Mouse (Mus musculus): ENCODE data around the gene Gltpd2.
"Not testable (repeated sequence)": the region's sequence is repeated elsewhere in the genome, so short reads cannot be mapped to it uniquely, and the experiment has no call there.

Gene Gltpd2

DNA sequence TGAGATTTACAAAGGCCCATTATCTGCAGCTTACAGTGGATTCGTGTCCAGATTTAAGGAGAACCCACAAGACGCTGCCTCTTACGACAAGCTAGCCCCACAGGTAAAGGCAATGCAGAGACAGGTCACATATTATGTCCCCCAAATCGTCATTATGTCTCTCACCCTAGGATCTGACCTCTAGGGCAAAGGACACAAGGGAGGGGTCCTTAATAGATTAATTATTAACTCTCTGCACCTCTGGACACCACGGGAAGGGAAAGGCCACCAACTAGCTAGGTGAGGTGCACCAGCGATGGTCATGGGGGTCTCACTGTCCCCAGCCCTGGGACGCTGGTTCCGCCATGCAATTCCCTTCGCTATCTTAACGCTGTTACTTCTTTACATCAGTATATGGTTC lies at the start of gene Gltpd2:
TSS of gene Gltpd2 (plus strand) at position 274 of the 400 bp plus-strand sequence.
- DNase-seq (ENCODE audit: low spot score in 2 of 2), result no peak

DNA sequence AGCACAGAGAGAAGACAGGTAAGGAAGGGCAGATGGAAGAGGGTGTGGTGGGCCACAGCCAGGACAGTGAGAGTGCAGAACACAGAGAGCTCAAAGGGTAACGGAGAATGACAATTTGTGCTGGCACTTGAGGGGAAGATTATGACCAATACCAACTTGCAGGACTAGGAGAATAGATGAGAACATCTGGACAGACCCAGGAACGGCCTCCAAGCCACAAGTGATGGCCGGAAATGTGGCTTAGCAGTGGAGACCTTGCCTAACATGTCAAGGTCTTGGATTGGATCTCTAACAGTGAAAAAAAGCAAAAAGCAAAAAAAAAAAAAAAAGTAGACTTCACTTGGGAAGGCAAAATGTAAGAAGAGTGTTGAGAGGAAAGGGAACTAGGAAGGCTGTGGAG lies 49.2 kb upstream of the Gltpd2 start:
- DNase-seq (ENCODE audit: low spot score in 2 of 2), result no peak

DNA sequence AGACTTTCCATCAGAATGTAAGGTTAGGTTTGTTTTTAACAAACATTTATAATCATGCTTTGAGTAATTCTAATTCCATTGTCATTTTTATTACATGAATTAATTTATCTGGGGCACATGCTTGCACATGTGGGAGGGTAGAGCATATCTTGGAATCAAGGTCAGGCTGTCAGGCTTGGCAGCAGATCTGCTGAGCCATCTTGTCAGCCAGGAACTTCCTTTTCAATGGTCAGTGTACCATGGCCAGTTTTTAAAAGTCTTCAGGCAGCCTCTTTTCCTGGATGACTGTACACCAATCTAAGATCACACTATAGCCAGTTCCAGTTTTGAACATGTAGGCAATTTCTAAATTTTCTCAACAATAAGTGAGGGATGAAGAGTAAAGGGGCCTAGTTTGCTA lies 46.3 kb upstream of the Gltpd2 start:
- no peak for DNase-seq (ENCODE audit: low spot score in 2 of 2)

DNA sequence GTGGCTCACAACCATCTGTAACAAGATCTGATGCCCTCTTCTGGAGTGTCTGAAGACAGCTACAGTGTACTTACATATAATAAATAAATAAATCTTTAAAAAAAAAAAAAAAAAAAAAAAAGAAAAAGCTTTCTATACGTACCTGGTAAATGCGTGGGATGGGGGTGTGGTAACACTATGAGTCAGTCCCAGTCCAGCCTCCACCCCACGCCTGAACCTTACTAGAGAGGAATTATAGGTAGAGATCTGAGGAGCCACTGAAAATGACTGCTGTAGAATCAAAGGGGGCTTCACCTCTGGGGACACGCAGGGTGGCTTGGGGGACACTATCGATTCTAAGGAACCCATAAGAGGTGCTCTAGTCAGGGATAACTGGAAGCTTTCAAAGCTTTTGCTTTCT lies 45.7 kb upstream of the Gltpd2 start:
- not testable (repeated sequence) for DNase-seq (ENCODE audit: low spot score in 2 of 2)

DNA sequence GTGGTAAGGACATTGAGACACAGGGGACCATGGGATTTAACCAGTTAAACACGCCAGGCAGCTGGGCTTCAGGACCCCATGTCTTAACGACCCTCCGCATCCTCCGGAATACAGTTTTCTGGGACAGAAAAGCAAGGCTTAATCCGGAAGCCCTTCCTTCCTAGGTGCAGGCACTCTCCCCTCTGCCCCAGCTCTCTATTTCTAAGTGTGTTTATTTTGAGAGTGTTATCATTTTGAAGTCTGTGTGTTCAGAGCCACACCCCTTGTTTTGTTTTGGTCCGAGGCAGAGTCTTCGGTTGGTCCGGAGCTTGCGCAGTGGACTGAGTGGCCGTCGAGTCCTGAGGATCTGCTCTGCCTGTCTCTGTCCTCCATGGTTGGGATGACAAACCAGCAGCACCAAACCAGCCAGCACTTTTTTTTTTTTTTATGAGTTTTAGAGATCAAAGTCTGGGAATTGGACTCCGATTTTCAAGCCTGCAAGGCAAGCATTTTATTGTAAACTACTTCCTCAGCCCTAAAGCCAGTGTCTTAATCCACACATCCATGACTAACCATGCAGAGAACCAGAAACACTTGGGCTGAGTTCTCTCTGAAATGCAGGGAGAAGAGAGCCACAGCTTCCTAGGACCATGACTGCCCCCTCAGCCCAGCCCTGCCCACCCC lies 44.0 kb upstream of the Gltpd2 start:
- no peak for DNase-seq (ENCODE audit: low spot score in 2 of 2)

DNA sequence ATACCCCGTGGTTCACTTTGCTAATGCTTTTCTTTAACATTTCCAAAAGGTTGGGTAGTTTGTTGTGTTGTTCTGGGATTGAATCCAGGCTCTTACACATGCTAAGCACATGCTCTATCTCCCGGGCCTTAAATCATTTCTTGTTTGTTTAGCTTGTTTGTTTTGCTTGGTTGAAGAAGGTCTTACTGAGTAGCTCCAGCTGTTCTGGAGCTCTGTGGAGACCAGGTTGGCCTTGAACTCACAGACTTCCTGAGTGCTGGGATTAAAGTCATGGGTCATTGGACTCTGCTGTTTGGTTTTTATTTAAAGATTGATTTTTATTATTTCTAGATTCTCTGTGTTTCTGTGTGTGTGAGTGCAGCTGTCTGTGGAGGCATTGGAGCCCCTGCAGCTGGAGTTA lies 33.5 kb upstream of the Gltpd2 start:
- no peak for DNase-seq (ENCODE audit: low spot score in 2 of 2)

- DNase-seq (ENCODE audit: low spot score in 2 of 2), result no peak
Observed at GRCm38 (mm10) chr11:70487816-70488215, 31.2 kb upstream of the Gltpd2 start.

- DNase-seq (ENCODE audit: low spot score in 2 of 2), result no peak
Observed at GRCm38 (mm10) chr11:70489138-70489537, 29.9 kb upstream of the Gltpd2 start.

DNA sequence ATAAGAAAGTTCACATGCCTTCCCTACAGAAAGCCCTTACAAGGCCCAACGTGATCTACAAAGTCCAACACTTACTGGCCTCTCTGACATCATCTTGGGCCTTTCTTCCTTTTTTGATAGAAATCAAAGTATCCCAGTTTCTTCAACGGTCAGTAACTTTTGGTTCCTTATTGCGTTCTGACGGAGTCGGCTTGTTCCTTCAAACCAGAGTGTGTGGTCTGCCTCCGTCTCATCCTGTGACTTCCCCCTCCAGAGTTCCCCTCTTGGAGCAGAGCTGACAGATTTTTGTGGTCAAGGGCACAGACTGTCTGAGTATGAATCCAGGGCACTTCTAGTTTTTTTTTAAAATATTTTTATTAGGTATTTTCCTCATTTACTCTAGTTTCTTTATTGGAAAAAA lies 29.3 kb upstream of the Gltpd2 start:
- DNase-seq (ENCODE audit: low spot score in 2 of 2), result no peak

DNA sequence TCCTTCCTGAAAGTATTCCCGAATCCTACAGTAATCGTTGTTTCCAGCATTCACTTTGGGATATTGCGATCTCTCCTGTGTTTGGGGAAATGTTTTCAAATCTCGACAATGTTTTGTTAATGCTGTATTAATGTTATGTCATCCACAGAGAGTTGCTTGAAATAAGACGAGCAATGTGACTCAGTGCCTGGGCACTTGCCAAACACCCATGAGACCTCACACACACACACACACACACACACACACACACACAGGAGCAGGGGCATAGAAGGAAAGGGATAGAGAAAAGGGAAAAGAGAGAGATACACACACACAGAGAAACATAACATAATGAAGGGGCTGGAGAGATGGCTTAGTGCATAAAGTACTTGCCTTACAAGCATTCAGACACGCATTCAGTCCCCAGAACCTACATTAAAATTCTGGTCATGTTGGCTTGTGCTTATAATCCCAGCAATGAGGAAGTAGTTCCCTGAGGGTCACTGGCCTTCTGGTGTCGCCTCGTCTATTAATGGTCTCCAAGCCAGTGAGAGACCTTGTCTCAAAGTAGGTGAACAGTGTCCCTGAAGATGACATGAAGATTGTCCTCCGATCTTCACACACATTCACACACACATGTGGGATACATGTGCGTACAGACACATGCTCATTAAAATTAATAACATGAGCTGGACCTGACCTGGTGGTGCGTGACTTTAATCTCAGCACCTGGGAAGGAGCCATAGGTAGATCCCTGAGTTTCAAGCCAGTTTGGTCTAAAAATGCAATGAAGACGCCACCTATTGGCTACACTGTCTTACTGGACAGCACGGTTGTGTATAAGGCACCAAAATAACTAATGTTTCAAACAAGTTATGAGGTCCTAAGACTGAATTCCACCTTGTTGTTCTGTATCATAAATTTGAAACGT lies 19.2 kb upstream of the Gltpd2 start:
- DNase-seq (ENCODE audit: low spot score in 2 of 2), result no peak

GRCm38 (mm10) chr11:70500476-70500812 lies 18.6 kb upstream of the Gltpd2 start:
- no peak for DNase-seq (ENCODE audit: low spot score in 2 of 2)

- DNase-seq (ENCODE audit: low spot score in 2 of 2), result no peak
Observed at GRCm38 (mm10) chr11:70502018-70502417, 17.0 kb upstream of the Gltpd2 start.

GRCm38 (mm10) chr11:70504970-70505369 lies 14.0 kb upstream of the Gltpd2 start, which contains the start of gene Tm4sf5:
TSS of gene Tm4sf5 (plus strand) at chr11:70505244.
- DNase-seq (ENCODE audit: low spot score in 2 of 2), result no peak

DNA sequence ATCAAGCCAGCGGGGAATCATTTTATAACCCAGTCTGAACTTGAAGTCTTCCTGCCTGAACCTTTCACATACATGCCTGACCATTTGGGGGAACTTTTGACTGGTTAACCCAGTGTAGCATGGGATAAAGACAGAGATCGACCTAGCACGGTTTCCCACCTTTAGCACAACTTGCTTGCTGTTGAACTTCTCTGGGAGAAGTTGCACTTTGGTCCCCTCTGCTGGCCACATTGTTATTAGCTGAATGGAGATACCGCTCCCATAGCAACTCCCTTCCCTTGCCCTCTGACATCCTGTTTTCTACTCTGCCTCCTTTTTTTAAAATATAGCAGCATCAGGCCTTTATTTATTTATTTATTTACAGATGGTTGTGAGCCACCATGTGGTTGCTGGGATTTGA lies 12.6 kb upstream of the Gltpd2 start:
- peak; percentile 79 to 85 for DNase-seq (ENCODE audit: low spot score in 2 of 2)

DNA sequence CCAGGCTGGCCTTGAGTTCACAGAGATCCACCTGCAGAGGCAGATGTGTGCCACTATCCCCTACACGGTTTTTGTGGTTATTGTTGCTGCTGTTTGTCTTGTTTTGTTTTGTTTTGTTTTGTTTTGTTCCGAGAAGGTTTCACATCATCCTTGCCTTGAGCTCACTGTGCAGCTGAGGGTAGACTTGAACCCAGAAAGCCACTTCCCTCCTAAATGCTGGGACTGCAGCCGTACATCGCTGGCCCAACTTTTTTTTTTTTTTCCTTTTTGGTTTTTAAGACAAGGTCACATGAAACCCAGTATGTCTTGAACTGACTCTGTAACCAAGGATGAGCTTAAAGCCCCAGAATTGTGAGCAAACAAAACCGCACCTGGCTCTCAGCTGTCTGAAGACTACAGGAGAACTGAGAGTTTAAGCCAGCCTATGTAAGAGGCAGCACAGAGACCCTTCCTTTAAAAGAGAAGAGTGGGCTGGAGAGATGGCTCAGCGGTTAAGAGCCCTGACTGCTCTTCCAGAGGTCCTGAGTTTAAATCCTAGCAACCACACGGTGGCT lies 12.0 kb upstream of the Gltpd2 start:
- DNase-seq (ENCODE audit: low spot score in 2 of 2), result peak; percentile 37 to 56

- DNase-seq (ENCODE audit: low spot score in 2 of 2), result peak; percentile 50 to 54
Observed at GRCm38 (mm10) chr11:70509753-70510564, 9.0 kb upstream of the Gltpd2 start.

- no peak for DNase-seq (ENCODE audit: low spot score in 2 of 2)
Observed at GRCm38 (mm10) chr11:70511242-70511641, 7.8 kb upstream of the Gltpd2 start.

DNA sequence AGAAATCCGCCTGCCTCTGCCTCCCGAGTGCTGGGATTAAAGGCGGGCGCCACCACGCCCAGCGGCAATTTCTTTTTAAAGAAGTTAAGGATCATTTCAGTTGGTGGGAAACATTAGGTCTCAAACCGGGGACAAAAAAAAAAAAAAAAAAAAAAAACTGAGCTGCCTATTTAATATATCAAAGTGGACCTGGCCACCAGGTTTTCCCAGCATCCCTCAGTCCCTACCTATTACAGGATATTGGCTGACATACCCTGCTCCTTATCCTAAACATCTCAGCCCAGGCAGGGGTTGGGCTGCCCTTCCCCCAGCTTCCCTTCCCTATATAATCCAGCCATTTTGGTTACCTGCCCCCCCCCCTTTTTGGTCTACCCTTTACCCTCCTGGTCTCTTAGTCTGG lies 7.2 kb upstream of the Gltpd2 start:
- DNase-seq (ENCODE audit: low spot score in 2 of 2), result no peak

GRCm38 (mm10) chr11:70512709-70513342 lies 6.2 kb upstream of the Gltpd2 start:
- DNase-seq (ENCODE audit: low spot score in 2 of 2), result no peak

- no peak for DNase-seq (ENCODE audit: low spot score in 2 of 2)
Observed at GRCm38 (mm10) chr11:70513520-70513919, 5.5 kb upstream of the Gltpd2 start.

DNA sequence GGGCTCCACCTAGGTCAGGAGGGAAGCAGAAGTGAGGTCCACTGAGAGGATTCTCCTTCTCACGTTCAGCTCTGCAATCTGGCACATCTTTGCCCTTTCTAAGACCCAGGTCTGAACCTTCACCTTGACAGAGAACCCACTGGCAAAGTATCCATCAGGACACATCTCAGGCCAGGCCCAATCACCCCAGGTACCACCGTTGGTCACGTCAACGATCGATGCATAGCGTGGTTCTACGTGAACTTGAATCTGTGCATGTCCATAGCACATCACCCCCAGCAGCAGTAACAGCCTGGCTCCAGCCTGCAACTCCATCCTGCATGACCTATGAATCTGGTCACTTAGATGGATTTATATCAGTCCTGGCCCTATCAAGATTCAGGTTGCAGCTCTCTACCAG lies 4.7 kb upstream of the Gltpd2 start, which contains the start of gene Vmo1:
TSS of gene Vmo1 (minus strand) at position 329 of the 400 bp plus-strand sequence.
- DNase-seq (ENCODE audit: low spot score in 2 of 2), result no peak

Measured in thymus, postnatal 10 days (tissue).